Mouse (Mus musculus): ENCODE measurements around the gene Arrdc4. TPM values are rescaled to one million over a fixed set of nuclear protein-coding genes. Genes with fewer than 3 reads are reported as not detected.

The Arrdc4 gene
- polyA plus RNA-seq (2017; shearing (Covaris generic)): 10 to 100 TPM; 33.3 to 36.2 TPM

DNA sequence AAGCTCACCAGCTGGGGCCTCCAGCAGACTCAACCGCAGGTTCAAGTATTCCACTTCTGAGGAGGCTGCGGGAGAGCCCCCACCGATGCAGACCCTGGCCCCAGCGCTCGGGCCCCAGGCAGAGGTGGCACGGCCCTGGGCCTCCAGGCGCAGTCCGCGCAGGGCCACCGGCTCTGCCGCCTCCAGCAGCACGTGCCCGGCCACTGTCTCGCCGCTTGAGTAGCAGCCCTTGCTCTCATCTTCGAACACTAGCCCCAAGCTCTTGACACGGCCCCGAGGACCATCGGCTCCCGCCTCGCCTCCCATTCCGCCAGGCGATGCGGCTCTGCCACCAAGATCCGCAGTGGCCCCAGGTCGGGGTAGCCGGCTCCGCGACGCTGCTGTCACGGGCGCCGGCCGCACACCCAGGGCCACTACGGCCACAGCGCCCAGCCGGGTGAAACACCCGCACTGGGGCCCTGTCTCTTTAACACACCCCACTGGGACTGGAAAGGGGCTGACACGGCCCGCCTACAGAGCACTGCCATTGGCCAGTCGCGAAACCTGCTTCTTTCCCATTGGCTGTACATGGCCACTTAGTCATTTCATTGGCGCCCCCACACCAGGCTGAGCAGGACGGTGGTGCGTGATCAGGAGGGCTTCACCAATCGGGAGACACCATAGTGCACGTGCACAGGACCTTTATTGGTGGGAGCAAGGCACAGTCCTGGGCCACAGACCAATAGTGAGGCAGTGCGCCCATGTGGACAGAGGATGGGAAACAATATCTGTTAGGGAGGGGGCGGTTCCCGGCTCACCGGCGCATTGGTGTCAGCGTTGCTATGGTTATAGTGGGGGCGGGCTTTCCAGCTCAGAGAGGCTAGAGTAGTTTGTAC lies at the start of gene Arrdc4:
Gene Arrdc4 (minus strand): TSS at position 481 of the 875 bp plus-strand sequence.

Measured in inflammation-experienced regulatory T-cells (primary cell).